Mouse (Mus musculus) kidney, adult 9 months (tissue): ENCODE results near the gene Scgb2b3.

Source experiments
- DNase-seq: peaks from one replicate; pipeline ENCODE4 v3.0.0; 2022

Scgb2b3 gene

DNA sequence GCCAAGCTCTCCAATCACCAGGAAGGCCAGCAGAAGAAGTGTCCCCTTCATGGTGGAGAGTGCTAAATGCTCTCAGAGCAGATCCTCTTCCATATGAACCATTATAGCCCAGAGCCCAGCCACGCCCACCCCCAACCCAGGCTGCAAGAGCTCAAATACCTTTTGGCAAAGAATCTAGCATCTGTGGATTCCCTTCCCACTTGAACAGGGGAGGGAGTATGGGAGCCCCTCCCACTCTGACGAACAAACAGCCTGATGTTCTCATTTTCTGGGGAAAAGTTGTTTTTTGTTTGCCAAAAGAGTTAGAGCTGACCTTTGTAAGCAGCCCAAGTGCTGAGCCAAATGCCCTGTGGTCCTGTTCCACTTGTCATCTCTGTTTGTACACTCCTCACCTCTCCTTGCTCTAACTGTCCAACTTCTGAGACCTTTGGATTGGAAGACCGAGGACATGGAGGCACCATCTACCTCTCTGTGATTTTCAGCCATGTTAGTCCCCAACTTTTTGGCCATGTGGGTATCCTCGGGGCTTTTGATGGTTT is at the start of gene Scgb2b3:
Scgb2b3 (minus strand) TSS at position 51 of the 539 bp plus-strand sequence.
- no peak for DNase-seq

- no peak for DNase-seq
Measured at GRCm38 (mm10) chr7:31375292-31375691, 13.4 kb upstream of the Scgb2b3 start, which contains the start of gene Scgb1b3. Scgb1b3 (plus strand) TSS chr7:31375592.
